Mouse (Mus musculus): ENCODE data around the gene Tmem132c.

DNA sequence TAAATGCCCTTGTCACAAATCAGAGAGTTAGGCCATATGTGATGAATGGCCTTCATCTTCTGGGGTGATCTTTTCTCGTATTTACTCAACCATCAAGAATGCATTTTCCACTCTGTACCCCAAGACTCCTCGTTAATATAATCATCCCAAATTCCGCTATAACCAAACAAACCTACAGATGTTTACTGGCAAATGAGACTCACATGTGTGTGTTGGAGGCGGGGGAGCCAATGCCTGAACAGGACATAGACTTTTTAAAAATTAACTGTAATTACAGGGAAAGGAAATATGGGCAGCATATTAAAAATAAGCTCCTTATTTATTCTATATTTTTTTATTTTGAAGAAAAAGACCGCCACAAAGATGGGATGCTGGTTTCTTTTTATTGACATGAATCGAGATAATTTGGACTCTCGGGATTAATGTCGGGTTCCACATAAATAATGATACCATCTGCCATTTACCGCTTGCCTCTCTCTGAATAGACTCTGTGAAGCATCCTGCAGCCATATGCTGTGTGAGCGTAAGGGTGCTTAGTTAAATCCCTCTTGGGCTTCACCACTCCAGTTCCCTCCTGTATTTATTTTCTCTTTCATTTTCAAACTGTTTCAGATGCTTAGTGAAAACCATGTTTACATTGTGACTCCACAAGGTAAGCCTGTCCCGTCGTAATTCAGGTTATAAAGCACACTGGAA, 105.6 kb downstream of the Tmem132c start:
- TF ChIP-seq POLR2A (IDR thresholded peaks at IDR 0.05; ENCODE audit: insufficient read length, low read depth) (no peak), MYOG (IDR thresholded peaks at IDR 0.05; ENCODE audit: control insufficient read depth in 1 of 3, insufficient read depth in 1 of 3, insufficient read length in 2 of 3, low read depth in 2 of 3) (no peak), TCF12 (IDR thresholded peaks at IDR 0.05; ENCODE audit: insufficient read depth, poor library complexity, severe bottlenecking) (no peak), TCF3 (IDR thresholded peaks at IDR 0.05; ENCODE audit: insufficient read length, low read depth) (no peak), E2F4 (IDR thresholded peaks at IDR 0.05; ENCODE audit: insufficient read depth) (no peak)

Data from myocyte (in vitro differentiated cells).